Mouse (Mus musculus) small intestine, adult 2 months (tissue): ENCODE data around the gene Aldoc. TPM values are rescaled to one million over a fixed set of nuclear protein-coding genes. Genes with fewer than 3 reads are reported as not detected.

ENCODE experiments used
- H3K27ac ChIP-seq: fragments of 200-500 bp; 2 replicates; pipeline ENCODE4 v1.5.1; 2012; ENCODE audit warnings: low read depth, low read length, control low read depth, inconsistent platforms; ENCODE audit not compliant: insufficient read depth
- H3K27me3 ChIP-seq: fragments of 200-500 bp; 2 replicates; pipeline ENCODE4 v1.6.1; 2012; ENCODE audit warnings: mild to moderate bottlenecking, moderate library complexity, low read length, inconsistent platforms; ENCODE audit not compliant: control insufficient read depth, insufficient read depth
- H3K36me3 ChIP-seq: fragments of 200-500 bp; 2 replicates; pipeline ENCODE4 v1.6.1; 2012; ENCODE audit warnings: mild to moderate bottlenecking, low read length, control low read depth, inconsistent platforms; ENCODE audit not compliant: control insufficient read depth, insufficient read depth
- H3K4me1 ChIP-seq: fragments of 200-500 bp; 2 replicates; pipeline ENCODE4 v1.6.1; 2012; ENCODE audit warnings: low read length, inconsistent platforms, mixed read lengths; ENCODE audit not compliant: control insufficient read depth, insufficient read depth, insufficient read length
- H3K4me3 ChIP-seq: fragments of 200-500 bp; 2 replicates; pipeline ENCODE4 v1.5.1; 2012; ENCODE audit warnings: low read depth, mild to moderate bottlenecking, control low read depth, inconsistent platforms, low read length, moderate library complexity
- CTCF ChIP-seq: fragments of 200-500 bp; IDR thresholded peaks from 2 replicates; pipeline ENCODE4 v1.5.1; 2012; ENCODE audit warnings: low read depth, mild to moderate bottlenecking, control low read depth, inconsistent platforms, low read length, moderate library complexity, mixed read lengths; ENCODE audit not compliant: insufficient replicate concordance, insufficient read length; ENCODE audit errors: extremely low read depth
- POLR2A ChIP-seq: fragments of 200-500 bp; IDR thresholded peaks from 2 replicates; pipeline ENCODE4 v1.6.1; 2012; ENCODE audit warnings: low read depth, mild to moderate bottlenecking, control low read depth, inconsistent platforms, low read length, moderate library complexity
- WGBS: fragments of 180-500 bp; shearing (Covaris S2); methylation state at CpG from one replicate; pipeline ENCODE4 v1.1.7; 2018; 5-methylcytosine and 5-hydroxymethylcytosine counted together
- polyA plus RNA-seq: library from polyadenylated mRNA; depleted of rRNA; stranded (reverse); fragments of >200 nt; gene quantifications from 2 replicates; pipeline ENCODE4 v1.2.3, GENCODE M21; 2012

Gene Aldoc
- polyA plus RNA-seq, 1 experiment: 8.8 TPM

GRCm38 (mm10) chr11:78360789-78361131 lies 38.0 kb downstream of the Aldoc start:
- WGBS: 51% methylated on average over 2 of the region's 2 CpGs
- no peaks in the 10 kb centered on the region for H3K36me3 ChIP-seq
- TF ChIP-seq POLR2A: no peak
- no peak for TF ChIP-seq CTCF
- H3K4me3 ChIP-seq: no peak overlapping the region
- no peak overlapping the region for H3K27ac ChIP-seq
- H3K27me3 ChIP-seq: no peaks in the 10 kb centered on the region
- peaks cover 32% of the 10 kb centered on the region for H3K4me1 ChIP-seq

DNA sequence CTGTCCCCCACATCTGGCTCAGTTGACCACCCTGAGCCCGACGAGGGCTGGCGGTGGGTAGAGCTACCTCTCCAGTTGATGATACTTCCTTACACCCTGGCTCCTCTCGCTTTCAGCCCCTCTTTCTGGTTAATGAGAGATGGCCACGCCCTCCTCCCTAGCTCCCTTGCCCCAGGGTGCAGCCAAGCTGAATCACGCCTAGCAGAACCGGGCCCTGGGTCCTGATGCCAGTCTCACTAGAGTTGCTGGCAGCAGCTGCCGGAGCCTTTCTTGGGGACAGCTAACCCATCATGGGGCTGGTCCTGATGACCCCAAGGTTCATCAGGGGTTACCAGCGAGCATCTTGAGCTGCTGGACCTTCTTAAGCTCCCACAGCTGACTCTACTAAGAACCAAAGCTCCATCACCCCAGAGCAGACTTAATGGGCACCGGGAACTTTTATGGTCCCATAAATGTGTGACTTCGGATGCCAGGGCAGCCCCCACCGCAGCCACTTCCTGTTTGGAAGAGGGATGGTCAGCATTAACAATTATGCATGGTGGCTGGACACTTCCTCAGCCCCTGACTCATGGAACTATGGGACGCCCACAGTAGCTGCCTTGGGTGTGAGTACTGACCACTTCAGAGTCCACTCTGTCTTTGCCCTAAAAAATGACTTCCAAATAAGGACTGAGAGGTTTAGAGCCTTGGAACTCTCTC lies 40.7 kb downstream of the Aldoc start:
- H3K27ac ChIP-seq: peak overlapping the region; percentile 61

GRCm38 (mm10) chr11:78364103-78364502 lies 41.3 kb downstream of the Aldoc start:
- whole genome bisulfite sequencing: 15% methylated on average over 8 of the region's 8 CpGs
- TF ChIP-seq POLR2A (no peak), CTCF (no peak)
- no peaks in the 10 kb centered on the region for H3K36me3 ChIP-seq
- H3K27ac ChIP-seq: peak overlapping the region; percentile 61
- H3K4me3 ChIP-seq: no peak overlapping the region
- H3K27me3 ChIP-seq: no peaks in the 10 kb centered on the region
- peaks cover 36% of the 10 kb centered on the region for H3K4me1 ChIP-seq

More for the DNA sequence above, 40.7 kb downstream of the Aldoc start:
- H3K27me3 ChIP-seq: no peaks in the 10 kb centered on the region
- no peak overlapping the region for H3K4me3 ChIP-seq
- peaks cover 40% of the 10 kb centered on the region for H3K4me1 ChIP-seq
- no peaks in the 10 kb centered on the region for H3K36me3 ChIP-seq
- 31% methylated on average over 13 of the region's 13 CpGs for WGBS
- no peak for TF ChIP-seq CTCF
- TF ChIP-seq POLR2A: no peak

DNA sequence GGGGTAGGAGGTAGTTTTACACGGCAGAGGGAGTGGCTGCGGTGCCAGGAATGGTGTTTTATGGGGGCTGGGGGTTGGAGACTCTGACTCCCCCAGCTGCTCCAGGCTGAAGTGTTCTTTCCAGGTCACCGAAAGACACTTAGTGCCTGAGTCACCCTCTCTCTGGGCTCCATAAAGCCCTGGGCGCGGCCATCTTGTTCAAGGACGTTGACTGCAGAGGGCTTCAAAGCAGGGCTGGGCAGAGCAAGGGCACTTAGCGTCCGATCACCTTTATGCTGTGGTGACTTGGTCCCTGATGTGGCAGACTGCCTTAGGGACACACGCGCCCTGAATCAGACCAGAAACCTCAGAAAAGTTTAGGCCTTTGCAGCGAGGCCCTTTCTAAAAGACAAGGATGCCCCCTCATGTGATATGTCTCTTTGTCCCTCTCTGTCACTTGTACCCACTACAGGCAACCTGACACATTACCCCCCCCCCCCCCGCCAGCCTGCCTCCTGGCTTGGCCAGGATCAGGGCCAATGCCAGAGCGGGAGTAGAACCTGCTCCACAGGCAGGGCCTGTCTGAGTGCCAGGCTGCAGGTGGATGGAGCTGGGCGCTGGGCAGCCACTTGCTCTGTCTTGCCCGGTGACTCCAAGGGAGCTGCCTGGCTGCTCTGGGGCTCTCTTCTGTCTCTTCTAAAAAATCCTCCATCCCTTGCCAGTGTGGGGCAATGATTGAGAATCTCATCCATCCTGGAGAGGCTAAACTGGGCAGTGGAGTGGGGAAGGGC lies 44.9 kb downstream of the Aldoc start:
- Histone ChIP-seq H3K4me3 (no peak overlapping the region), H3K27ac (no peak overlapping the region), H3K36me3 (no peaks in the 10 kb centered on the region), H3K4me1 (peaks cover 45% of the 10 kb centered on the region), H3K27me3 (no peaks in the 10 kb centered on the region)
- TF ChIP-seq POLR2A (no peak), CTCF (no peak)
- 75% methylated on average over 15 of the region's 15 CpGs for WGBS

- H3K36me3 ChIP-seq: no peaks in the 10 kb centered on the region
- H3K27me3 ChIP-seq: no peaks in the 10 kb centered on the region
- no peak overlapping the region for H3K27ac ChIP-seq
- TF ChIP-seq CTCF: no peak
- TF ChIP-seq POLR2A: no peak
- 18% methylated on average over 1 of the region's 1 CpGs for WGBS
- H3K4me1 ChIP-seq: peaks cover 23% of the 10 kb centered on the region
- no peak overlapping the region for H3K4me3 ChIP-seq
Measured at GRCm38 (mm10) chr11:78370389-78370788, 47.6 kb downstream of the Aldoc start.

DNA sequence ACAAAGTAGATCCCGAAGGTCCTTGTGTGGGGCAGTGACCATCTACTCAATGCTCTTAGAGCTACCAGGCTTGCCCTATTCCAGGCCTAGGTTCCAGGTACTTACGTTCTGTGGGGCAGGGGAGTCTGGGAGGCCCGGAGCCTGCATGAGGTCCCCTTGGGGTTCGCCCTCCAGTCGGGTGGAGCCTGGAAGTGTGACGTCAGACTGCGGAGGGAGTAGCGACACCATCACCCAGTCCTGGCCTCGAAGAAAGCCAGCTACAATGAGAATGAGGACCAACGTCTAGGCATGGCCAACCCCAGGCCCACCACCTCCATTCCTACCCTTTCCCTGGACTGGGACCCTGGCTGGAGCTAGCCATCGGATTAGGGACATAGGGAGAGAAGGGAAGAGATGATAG lies 48.9 kb downstream of the Aldoc start:
- H3K4me3 ChIP-seq: no peak overlapping the region
- H3K36me3 ChIP-seq: no peaks in the 10 kb centered on the region
- WGBS: 92% methylated on average over 11 of the region's 11 CpGs
- H3K27me3 ChIP-seq: no peaks in the 10 kb centered on the region
- H3K27ac ChIP-seq: no peak overlapping the region
- peaks cover 23% of the 10 kb centered on the region for H3K4me1 ChIP-seq
- TF ChIP-seq POLR2A (no peak), CTCF (no peak)

DNA sequence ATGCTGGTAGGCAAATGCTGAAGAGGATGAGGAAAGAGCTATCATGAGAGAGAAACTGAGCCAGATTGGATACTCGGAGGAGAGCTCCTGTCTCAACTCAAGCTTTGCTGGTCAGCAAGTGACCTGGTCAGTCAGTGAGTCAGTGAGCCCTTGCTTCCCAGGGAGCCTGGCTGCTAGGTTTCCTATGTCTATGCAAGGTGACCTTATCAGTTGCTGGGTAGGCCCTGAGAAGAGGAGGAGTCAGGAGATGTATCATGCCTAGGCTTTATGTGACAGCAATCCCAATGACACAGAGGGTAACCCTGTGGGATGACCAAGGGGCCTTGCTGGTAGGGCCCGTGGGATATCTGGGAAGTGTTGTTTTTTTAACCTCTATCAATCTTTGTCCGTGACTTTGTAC lies 49.4 kb downstream of the Aldoc start:
- no peak overlapping the region for H3K27ac ChIP-seq
- no peak overlapping the region for H3K4me3 ChIP-seq
- H3K27me3 ChIP-seq: no peaks in the 10 kb centered on the region
- H3K4me1 ChIP-seq: peaks cover 22% of the 10 kb centered on the region
- no peak for TF ChIP-seq CTCF
- no peak for TF ChIP-seq POLR2A
- H3K36me3 ChIP-seq: no peaks in the 10 kb centered on the region
- WGBS: 76% methylated on average over 3 of the region's 3 CpGs

DNA sequence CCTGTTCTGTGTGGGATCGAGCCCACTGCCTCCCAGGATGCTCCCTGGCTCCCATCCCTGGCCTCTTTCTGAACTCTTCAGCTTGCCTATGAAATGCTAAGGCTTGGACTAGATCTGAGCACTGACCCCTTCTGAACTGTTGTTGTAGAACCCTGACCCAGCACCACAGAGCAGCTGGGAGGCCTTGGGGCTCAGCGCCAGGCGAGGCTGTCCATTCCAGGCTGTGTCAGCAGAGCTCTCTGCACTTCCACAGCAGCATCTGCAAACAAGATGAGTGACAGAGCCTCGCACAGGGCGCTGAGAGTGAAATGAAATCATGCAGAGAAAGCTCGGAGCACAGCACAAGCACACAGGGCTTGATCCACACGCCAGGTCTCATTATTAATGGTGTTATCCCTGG lies 49.8 kb downstream of the Aldoc start:
- peaks cover 21% of the 10 kb centered on the region for H3K4me1 ChIP-seq
- no peaks in the 10 kb centered on the region for H3K27me3 ChIP-seq
- H3K4me3 ChIP-seq: no peak overlapping the region
- WGBS: 31% methylated on average over 7 of the region's 7 CpGs
- TF ChIP-seq POLR2A (no peak), CTCF (no peak)
- H3K27ac ChIP-seq: 0 out of 2 replicates have a peak overlapping the region, but pooled peaks have one; percentile 8
- H3K36me3 ChIP-seq: no peaks in the 10 kb centered on the region
